In genomic region chr1:75545965-75546956, GRCm38 (mm10) we compare ENCODE assay signal across 8 mouse cellular contexts. TPM values are rescaled to one million over a fixed set of nuclear protein-coding genes. Genes with fewer than 3 reads are reported as not detected.
DNase-seq lines count a peak whose midpoint lies in the region; ATAC-seq and TF ChIP-seq lines count a peak whose summit lies in the region.

Gene Slc4a3, plus strand, starts transcription at chr1:75546266.

- H3K79me2 ChIP-seq in CH12.LX (replicated peaks; ENCODE audit: control insufficient read depth, extremely low read depth, insufficient read depth, poor library complexity, severe bottlenecking): no peaks in the 10 kb centered on the region

- peak within 1 kb of the TSS in 2 of 3 experiments; percentile 4 to 21 for H3K4me3 ChIP-seq in CH12.LX (replicated peaks in 1 of 3; ENCODE audit: low read depth in 2 of 3, low read length in 2 of 3, poor library complexity in 1 of 3)
- H3K4me3 ChIP-seq in forebrain, embryonic 11.5 days (ENCODE audit: low read depth, low read length): peak within 1 kb of the TSS; percentile 69
- H3K4me3 ChIP-seq in heart, embryonic 15.5 days: peak within 1 kb of the TSS; percentile 76
- H3K4me3 ChIP-seq in liver, embryonic 14.5 days (ENCODE audit: insufficient read depth in 1 of 2, low read depth in 2 of 2, low read length in 2 of 2): peak within 1 kb of the TSS; percentile 32 to 48
- H3K4me3 ChIP-seq in neural tube, embryonic 15.5 days (replicated peaks): peak within 1 kb of the TSS; percentile 77

- WGBS in forebrain, embryonic 11.5 days: 2% methylated on average over 47 of the region's 64 CpGs
- 1% methylated on average over 55 of the region's 64 CpGs for WGBS in heart, embryonic 15.5 days
- WGBS in liver, embryonic 14.5 days (ENCODE audit: insufficient replicate concordance): 2% methylated on average over 60 of the region's 64 CpGs
- 1% methylated on average over 59 of the region's 64 CpGs for WGBS in neural tube, embryonic 15.5 days

- in situ Hi-C loops in CH12.LX (cut with MboI; ENCODE audit: low pct_ligation_motif_present, low pct_unique_long_range_greater_than_20kb, low sequenced_read_pairs): no loop called here

- TF ChIP-seq EP300 in CH12.LX (IDR thresholded peaks at IDR 0.05; ENCODE audit: low read length): no peak
- no peak for TF ChIP-seq EP300 in liver, embryonic 14.5 days (IDR thresholded peaks at IDR 0.05; ENCODE audit: low read depth)

- no peak for DNase-seq in CH12.LX (ENCODE audit: extremely low read depth)
- DNase-seq in brain, embryonic 14.5 days (ENCODE audit: low read depth): peak; percentile 80
- peak; percentile 82 for DNase-seq in forebrain, embryonic 11.5 days (ENCODE audit: low spot score)
- peak; percentile 77 for DNase-seq in kidney, postnatal 14 days
- no peak for DNase-seq in liver, embryonic 14.5 days (ENCODE audit: low read depth in 3 of 3, low spot score in 3 of 3)

- no peak for TF ChIP-seq POLR2A in CH12.LX (IDR thresholded peaks at IDR 0.05; ENCODE audit: low read depth, low read length)
- TF ChIP-seq POLR2A in brain, embryonic 14.5 days (IDR thresholded peaks at IDR 0.05; ENCODE audit: borderline replicate concordance, extremely low read depth, insufficient read depth, insufficient read length, poor library complexity, severe bottlenecking): peak; percentile 87

- peaks cover 60% of the 10 kb centered on the region for H3K27me3 ChIP-seq in CH12.LX (replicated peaks)
- H3K27me3 ChIP-seq in forebrain, embryonic 11.5 days (ENCODE audit: control insufficient read depth, insufficient read depth, low read length): no peaks in the 10 kb centered on the region
- H3K27me3 ChIP-seq in heart, embryonic 15.5 days: peaks cover 2% of the 10 kb centered on the region; the same call in 1 of the 2 replicates
- H3K27me3 ChIP-seq in liver, embryonic 14.5 days (ENCODE audit: control insufficient read depth, insufficient read depth, low read length): peaks cover 12% of the 10 kb centered on the region
- H3K27me3 ChIP-seq in neural tube, embryonic 15.5 days (replicated peaks): no peaks in the 10 kb centered on the region

- H3K9ac ChIP-seq in CH12.LX (ENCODE audit: insufficient read depth, low read depth): no peak within 1 kb of the TSS
- H3K9ac ChIP-seq in forebrain, embryonic 11.5 days (ENCODE audit: low read length): peak within 1 kb of the TSS; percentile 93
- H3K9ac ChIP-seq in heart, embryonic 15.5 days: peak within 1 kb of the TSS; percentile 88
- no peak within 1 kb of the TSS for H3K9ac ChIP-seq in liver, embryonic 14.5 days (replicated peaks)
- peak within 1 kb of the TSS; percentile 89 for H3K9ac ChIP-seq in neural tube, embryonic 15.5 days (replicated peaks)

- peaks cover 0 to 13% of the 10 kb centered on the region in 2 experiments; a peak in 2 of 4 replicates for H3K4me1 ChIP-seq in CH12.LX (ENCODE audit: control insufficient read depth in 1 of 2, insufficient read depth in 2 of 2)
- H3K4me1 ChIP-seq in forebrain, embryonic 11.5 days (replicated peaks; ENCODE audit: control insufficient read depth, insufficient read depth, low read length): peaks cover 5% of the 10 kb centered on the region; the same call in 1 of the 2 replicates
- peaks cover 50% of the 10 kb centered on the region for H3K4me1 ChIP-seq in heart, embryonic 15.5 days (replicated peaks)
- H3K4me1 ChIP-seq in liver, embryonic 14.5 days (replicated peaks; ENCODE audit: control insufficient read depth in 2 of 2, insufficient read depth in 2 of 2, low read length in 1 of 2): no peaks in the 10 kb centered on the region
- H3K4me1 ChIP-seq in neural tube, embryonic 15.5 days: peaks cover 25% of the 10 kb centered on the region

- peak; percentile 82 for ATAC-seq in forebrain, embryonic 11.5 days (replicated peaks; ENCODE audit: low FRiP score)
- ATAC-seq in heart, embryonic 15.5 days (replicated peaks; ENCODE audit: insufficient number of reproducible peaks, insufficient read depth, low FRiP score, low read depth): peak; percentile 85
- 0 out of 2 replicates have a peak, but pooled peaks have one; percentile 13 for ATAC-seq in liver, embryonic 14.5 days (ENCODE audit: insufficient read depth)
- peak; percentile 87 for ATAC-seq in neural tube, embryonic 15.5 days (ENCODE audit: low FRiP score)
- ATAC-seq in CD4-positive, CD25-positive, alpha-beta regulatory T cell, adult 4 months: no peak

- dilution Hi-C loops in CH12.LX (cut with MboI; ENCODE audit: extremely low pct_ligation_motif_present, extremely low pct_unique_long_range_greater_than_20kb, low sequenced_read_pairs): no loop called here

- peaks cover 6% of the 10 kb centered on the region for H3K9me3 ChIP-seq in CH12.LX (replicated peaks; ENCODE audit: low read length)
- H3K9me3 ChIP-seq in forebrain, embryonic 11.5 days (ENCODE audit: control insufficient read depth, low read length): no peaks in the 10 kb centered on the region
- no peaks in the 10 kb centered on the region for H3K9me3 ChIP-seq in heart, embryonic 15.5 days (replicated peaks)
- no peaks in the 10 kb centered on the region for H3K9me3 ChIP-seq in liver, embryonic 14.5 days (ENCODE audit: control insufficient read depth, low read length)
- no peaks in the 10 kb centered on the region for H3K9me3 ChIP-seq in neural tube, embryonic 15.5 days (replicated peaks)

- no peak for TF ChIP-seq RAD21 in CH12.LX (IDR thresholded peaks at IDR 0.05; ENCODE audit: low read depth, low read length)

- peak in 1 of 2 experiments; percentile 11; a peak in 1 of 4 replicates for TF ChIP-seq CTCF in CH12.LX (conservative IDR thresholded peaks at IDR 0.05 in 1 of 2, IDR thresholded peaks at IDR 0.05 in 1 of 2; ENCODE audit: low read depth in 2 of 2, low read length in 2 of 2)
- peak; percentile 41; the same call in 1 of the 2 replicates for TF ChIP-seq CTCF in brain, embryonic 14.5 days (IDR thresholded peaks at IDR 0.05; ENCODE audit: borderline replicate concordance, extremely low read depth, insufficient read depth, insufficient read length)
- 0 out of 2 replicates have a peak, but pooled peaks have one; percentile 0 for TF ChIP-seq CTCF in liver, embryonic 14.5 days (IDR thresholded peaks at IDR 0.05; ENCODE audit: low read depth)

- H3K36me3 ChIP-seq in CH12.LX (replicated peaks in 1 of 2; ENCODE audit: control insufficient read depth in 1 of 2, insufficient read depth in 1 of 2, low read length in 1 of 2): no peaks in the 10 kb centered on the region
- no peaks in the 10 kb centered on the region; the same call in 1 of the 2 replicates for H3K36me3 ChIP-seq in forebrain, embryonic 11.5 days (ENCODE audit: control insufficient read depth, insufficient read depth, low read length)
- H3K36me3 ChIP-seq in heart, embryonic 15.5 days: peaks cover 11% of the 10 kb centered on the region
- H3K36me3 ChIP-seq in liver, embryonic 14.5 days (replicated peaks; ENCODE audit: control insufficient read depth, insufficient read depth, low read depth): no peaks in the 10 kb centered on the region
- H3K36me3 ChIP-seq in neural tube, embryonic 15.5 days: peaks cover 32% of the 10 kb centered on the region

- H3K4me2 ChIP-seq in CH12.LX (ENCODE audit: insufficient read depth, low read depth, poor library complexity, severe bottlenecking): peak within 1 kb of the TSS; percentile 47
- H3K4me2 ChIP-seq in forebrain, embryonic 11.5 days (ENCODE audit: low read depth, low read length, severe bottlenecking): peak within 1 kb of the TSS; percentile 81
- peak within 1 kb of the TSS; percentile 80 for H3K4me2 ChIP-seq in heart, embryonic 15.5 days
- peak within 1 kb of the TSS; percentile 55 for H3K4me2 ChIP-seq in liver, embryonic 14.5 days (ENCODE audit: low read depth)
- peak within 1 kb of the TSS; percentile 77 for H3K4me2 ChIP-seq in neural tube, embryonic 15.5 days

- no peak within 1 kb of the TSS for H3K27ac ChIP-seq in CH12.LX (ENCODE audit: insufficient read depth, low read depth)
- peak within 1 kb of the TSS; percentile 64; the same call in 1 of the 2 replicates for H3K27ac ChIP-seq in forebrain, embryonic 11.5 days (ENCODE audit: low read depth, low read length)
- H3K27ac ChIP-seq in heart, embryonic 15.5 days: peak within 1 kb of the TSS; percentile 90
- no peak within 1 kb of the TSS for H3K27ac ChIP-seq in liver, embryonic 14.5 days
- H3K27ac ChIP-seq in neural tube, embryonic 15.5 days (replicated peaks): peak within 1 kb of the TSS; percentile 82

TF ChIP-seq in CH12.LX, 34 proteins besides CTCF, POLR2A, EP300 and RAD21:
- no peak for TF ChIP-seq MXI1 (IDR thresholded peaks at IDR 0.05; ENCODE audit: low read depth, low read length)
- peak; percentile 65 for TF ChIP-seq NRF1 (IDR thresholded peaks at IDR 0.05; ENCODE audit: low read depth, low read length)
- no peak for TF ChIP-seq MEF2A (IDR thresholded peaks at IDR 0.05; ENCODE audit: borderline replicate concordance, low read depth, low read length)
- 0 out of 2 replicates have a peak, but pooled peaks have one; percentile 54 for TF ChIP-seq UBTF (IDR thresholded peaks at IDR 0.05; ENCODE audit: low read depth, low read length)
- TF ChIP-seq USF1 (IDR thresholded peaks at IDR 0.05; ENCODE audit: low read depth, low read length): no peak

RNA-seq across cellular contexts. Expression of gene Slc4a3, which starts in this region (rescaled TPM):
- total RNA-seq in CH12.LX (2012; rRNA removed) (0.08 and 0.21 TPM in 2 replicates), CH12.LX (2014; rRNA removed) (0.03 TPM in 1 of 2 replicates, not detected in the other)
- 0.38 TPM in 1 of 2 replicates, not detected in the other for polyA plus RNA-seq in CH12.LX (2012; ENCODE audit: insufficient read length, low read depth)
- 59.4 and 61.2 TPM in 2 replicates for polyA plus RNA-seq in brain, embryonic 14.5 days (2012; rRNA removed)
- 13.3 and 15.7 TPM in 2 replicates for polyA plus RNA-seq in forebrain, embryonic 11.5 days (2014; fragmentation: Nextera tagmentation; extraction: Ambion mirVana)
- 28.9 and 33.4 TPM in 2 replicates for polyA plus RNA-seq in heart, embryonic 15.5 days (2015; fragmentation: Nextera tagmentation; extraction: Ambion mirVana)
- polyA plus RNA-seq in liver, embryonic 14.5 days (2012; rRNA removed): 1.2 and 1.4 TPM in 2 replicates
- 0.44 and 0.77 TPM in 2 replicates for polyA plus RNA-seq in liver, embryonic 14.5 days (2014; fragmentation: Nextera tagmentation; extraction: Ambion mirVana)
- 62.7 and 75.1 TPM in 2 replicates for polyA plus RNA-seq in neural tube, embryonic 15.5 days (2015; fragmentation: Nextera tagmentation; extraction: Ambion mirVana)
- not detected for polyA plus RNA-seq in CD4-positive, CD25-positive, alpha-beta regulatory T cell, adult 4 months (2017; shearing (Covaris generic))

Comparison
In these comparisons a context has a peak if more than half of its experiments do, and no peak if none do; other contexts are left out.
1. DNase-seq: peak in brain, embryonic 14.5 days (single experiment), forebrain, embryonic 11.5 days (single experiment) and kidney, postnatal 14 days (single experiment); none in CH12.LX (single experiment) and liver, embryonic 14.5 days (0 of 3).
2. H3K27ac ChIP-seq: peak in forebrain, embryonic 11.5 days (single experiment), heart, embryonic 15.5 days (single experiment) and neural tube, embryonic 15.5 days (single experiment); none in CH12.LX (single experiment) and liver, embryonic 14.5 days (single experiment).
3. H3K4me3 ChIP-seq: peak in every context shown above with its lines; median percentile 77 in neural tube, embryonic 15.5 days; 76 in heart, embryonic 15.5 days; 69 in forebrain, embryonic 11.5 days; 40 in liver, embryonic 14.5 days; 12 in CH12.LX.
4. H3K9ac ChIP-seq: peak in forebrain, embryonic 11.5 days (single experiment), heart, embryonic 15.5 days (single experiment) and neural tube, embryonic 15.5 days (single experiment); none in CH12.LX (single experiment) and liver, embryonic 14.5 days (single experiment).
5. Peak in every context shown above with its lines, with median percentiles within 50 percentile points of each other: H3K4me2 ChIP-seq.